Mouse (Mus musculus): Measurements from ENCODE around the gene Tnnc2.

DNA sequence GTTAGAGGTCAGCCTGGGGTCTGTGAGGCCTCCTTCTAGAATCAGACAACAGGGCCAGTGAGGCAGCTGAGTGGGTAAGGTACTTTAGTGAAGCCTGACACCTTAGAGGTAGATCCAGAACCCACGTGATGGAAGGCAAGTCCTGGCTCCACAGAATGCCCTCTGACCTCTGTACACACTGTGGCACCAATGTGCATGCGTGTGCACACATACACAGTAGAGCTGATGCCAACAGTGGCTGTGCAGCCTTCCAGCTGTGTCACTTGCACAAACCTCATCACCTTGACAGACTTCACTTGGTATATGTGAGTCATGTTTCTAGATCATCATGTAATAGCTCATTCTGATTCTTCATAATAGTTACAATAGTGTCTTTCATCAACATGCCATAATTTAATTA is 27.3 kb downstream of the Tnnc2 start:
- TF ChIP-seq CTCF (IDR thresholded peaks at IDR 0.05; ENCODE audit: low read depth) (no peak), EP300 (IDR thresholded peaks at IDR 0.05; ENCODE audit: low read depth) (no peak)
